Mouse (Mus musculus) frontal cortex, postnatal 14 days (tissue): ENCODE measurements around the gene Gm49721.
A peak's percentile ranks its signal among the peaks of the same experiment; 100 is the strongest.
"Not testable (repeated sequence)": the region's sequence is repeated elsewhere in the genome, so short reads cannot be mapped to it uniquely, and the experiment has no call there.

Source experiments
- DNase-seq, 2 experiments: peaks; one replicate each; pipeline ENCODE4 v3.0.0; 2022; ENCODE audit warnings: low spot score in 2 of 2

The Gm49721 gene

GRCm38 (mm10) chr17:7075519-7075918, 96.8 kb downstream of the Gm49721 start:
- DNase-seq: not testable (repeated sequence)

- peak in 1 of 2 experiments; percentile 58 for DNase-seq
Measured at GRCm38 (mm10) chr17:7079558-7079957, 100.9 kb downstream of the Gm49721 start.

- DNase-seq: not testable (repeated sequence)
Measured at GRCm38 (mm10) chr17:7084523-7084922, 105.8 kb downstream of the Gm49721 start.

- not testable (repeated sequence) for DNase-seq
Measured at GRCm38 (mm10) chr17:7085469-7086168, 106.9 kb downstream of the Gm49721 start.

DNA sequence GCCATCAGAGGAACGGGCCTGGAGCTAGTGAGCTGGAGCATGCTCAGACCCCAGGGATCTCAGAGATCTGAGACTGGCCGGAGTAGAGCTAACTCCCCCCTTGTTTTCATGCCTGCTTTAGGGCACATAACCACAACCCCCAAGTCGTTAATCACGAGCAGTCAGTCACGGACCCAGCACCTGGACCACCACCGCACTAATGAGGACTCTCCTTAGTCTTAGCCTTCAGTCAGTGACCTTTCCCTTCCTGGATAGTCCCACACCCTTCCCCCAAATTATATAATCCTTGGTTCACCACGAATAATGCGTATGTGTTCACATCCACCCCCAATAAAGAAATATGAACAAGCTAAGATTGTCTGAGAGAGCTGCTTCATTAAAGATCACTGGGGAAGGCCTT, 108.1 kb downstream of the Gm49721 start:
- DNase-seq: not testable (repeated sequence)
